Mouse (Mus musculus): Measurements from ENCODE around the gene Rbm18.

GRCm38 (mm10) chr2:36077160-36077761, 59.3 kb downstream of the Rbm18 start:
- TF ChIP-seq CTCF (IDR thresholded peaks at IDR 0.05; ENCODE audit: low read depth, low read length), result no peak
- no peak for TF ChIP-seq EP300 (IDR thresholded peaks at IDR 0.05; ENCODE audit: insufficient read depth, low read depth, low read length)
- no peak for TF ChIP-seq POLR2A (IDR thresholded peaks at IDR 0.05; ENCODE audit: insufficient read depth, low read length)

Data from ES-Bruce4 (cell line).